Mouse (Mus musculus) kidney, adult 18-20 months (tissue): ENCODE data around the gene Gm6525.
A peak's percentile ranks its signal among the peaks of the same experiment; 100 is the strongest.

Experiments
- DNase-seq: peaks from one replicate; pipeline ENCODE4 v3.0.0; 2021

Gm6525 gene

DNA sequence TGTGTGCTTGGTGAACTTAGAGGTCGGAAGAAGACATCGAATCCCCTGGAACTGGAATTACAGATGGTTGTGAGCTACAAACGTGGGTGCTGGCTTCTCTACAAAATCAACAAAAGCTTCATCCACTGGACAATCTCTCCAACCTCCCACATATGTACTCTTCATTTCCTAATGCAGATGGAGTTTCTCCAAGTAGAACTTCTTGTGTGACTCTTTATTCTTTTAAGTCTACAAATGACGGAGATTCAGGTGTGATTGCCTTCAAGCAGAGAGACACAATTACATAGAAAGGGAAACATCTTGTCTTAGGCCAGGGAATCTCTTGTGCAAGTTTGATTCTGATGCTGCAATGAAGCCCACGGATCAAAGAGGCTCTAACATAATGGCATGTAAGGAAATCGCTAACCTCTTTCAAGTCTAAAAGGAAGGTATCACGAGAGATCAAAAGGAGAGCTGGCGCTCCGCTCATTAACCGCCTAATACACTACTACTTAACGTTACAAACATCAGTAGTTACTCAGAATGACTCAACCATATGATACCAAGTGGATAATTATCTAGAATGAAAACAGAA, at the start of gene Gm6525:
TSS of gene Gm6525 (plus strand) at position 524 of the 574 bp plus-strand sequence.
- no peak for DNase-seq

DNA sequence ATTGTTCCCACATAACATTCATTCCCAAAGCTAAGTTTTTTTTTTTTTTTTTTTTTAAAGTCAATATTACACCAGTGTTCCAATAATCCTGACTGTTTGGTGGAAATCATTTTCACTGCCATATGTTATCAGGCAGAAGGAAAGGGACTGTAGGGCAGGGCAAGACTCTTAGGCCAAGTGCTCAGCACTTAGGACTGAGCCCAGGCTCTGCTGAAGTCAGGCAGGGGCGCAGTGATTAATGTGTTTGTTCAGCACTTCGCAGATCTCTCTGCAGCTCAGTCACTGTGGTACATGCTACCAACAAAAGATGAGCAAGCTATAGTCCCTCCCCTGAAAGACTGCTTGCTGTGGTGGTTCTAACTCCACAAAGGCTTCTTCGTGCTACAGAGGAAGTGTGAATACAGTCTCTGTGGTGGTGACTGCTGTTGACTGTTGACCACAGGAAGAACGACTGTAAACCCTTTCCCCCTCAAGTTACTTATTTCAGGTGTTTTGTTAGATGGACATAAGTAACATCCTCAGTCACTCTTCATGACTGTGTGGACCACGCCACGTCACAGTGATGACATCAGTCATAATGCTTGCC, 48.1 kb upstream of the Gm6525 start:
- no peak for DNase-seq

DNA sequence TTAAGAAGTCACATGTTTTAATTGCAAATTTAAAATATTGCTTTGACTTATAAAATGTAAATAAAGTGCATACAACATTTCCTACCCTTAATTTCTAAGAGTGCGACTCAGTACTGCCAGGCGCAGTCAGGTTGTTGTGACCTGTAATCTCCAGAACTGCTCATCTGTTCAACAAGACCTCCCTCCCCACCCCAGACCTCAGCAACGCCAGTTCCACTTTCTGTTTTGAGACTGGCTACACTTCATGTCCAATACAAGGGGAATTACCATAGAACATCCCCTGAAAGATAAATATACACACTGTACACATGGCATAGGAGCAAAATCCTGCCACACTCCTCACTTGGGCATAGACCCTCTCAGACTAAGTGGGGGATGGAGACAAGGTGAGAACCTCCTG, 47.2 kb upstream of the Gm6525 start:
- DNase-seq: no peak

DNA sequence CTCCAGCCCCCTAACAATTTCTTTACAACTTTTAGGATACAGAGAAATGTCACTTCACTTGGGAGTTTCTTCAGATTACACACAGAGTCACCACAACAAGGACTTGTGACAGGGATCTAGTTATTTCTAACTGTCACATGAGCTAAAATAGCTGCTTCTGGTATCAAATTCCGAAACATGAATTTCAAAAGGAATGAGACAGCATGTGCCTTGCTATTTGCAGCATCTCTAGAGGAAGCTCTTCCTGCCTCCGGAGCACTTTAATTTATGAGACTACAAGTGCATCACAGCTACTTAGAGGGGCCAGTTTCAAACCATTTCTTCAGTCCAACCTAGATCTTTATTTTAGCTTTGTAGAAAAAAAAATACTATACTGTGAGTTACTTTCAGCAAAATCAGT, 46.5 kb upstream of the Gm6525 start:
- DNase-seq: no peak

DNA sequence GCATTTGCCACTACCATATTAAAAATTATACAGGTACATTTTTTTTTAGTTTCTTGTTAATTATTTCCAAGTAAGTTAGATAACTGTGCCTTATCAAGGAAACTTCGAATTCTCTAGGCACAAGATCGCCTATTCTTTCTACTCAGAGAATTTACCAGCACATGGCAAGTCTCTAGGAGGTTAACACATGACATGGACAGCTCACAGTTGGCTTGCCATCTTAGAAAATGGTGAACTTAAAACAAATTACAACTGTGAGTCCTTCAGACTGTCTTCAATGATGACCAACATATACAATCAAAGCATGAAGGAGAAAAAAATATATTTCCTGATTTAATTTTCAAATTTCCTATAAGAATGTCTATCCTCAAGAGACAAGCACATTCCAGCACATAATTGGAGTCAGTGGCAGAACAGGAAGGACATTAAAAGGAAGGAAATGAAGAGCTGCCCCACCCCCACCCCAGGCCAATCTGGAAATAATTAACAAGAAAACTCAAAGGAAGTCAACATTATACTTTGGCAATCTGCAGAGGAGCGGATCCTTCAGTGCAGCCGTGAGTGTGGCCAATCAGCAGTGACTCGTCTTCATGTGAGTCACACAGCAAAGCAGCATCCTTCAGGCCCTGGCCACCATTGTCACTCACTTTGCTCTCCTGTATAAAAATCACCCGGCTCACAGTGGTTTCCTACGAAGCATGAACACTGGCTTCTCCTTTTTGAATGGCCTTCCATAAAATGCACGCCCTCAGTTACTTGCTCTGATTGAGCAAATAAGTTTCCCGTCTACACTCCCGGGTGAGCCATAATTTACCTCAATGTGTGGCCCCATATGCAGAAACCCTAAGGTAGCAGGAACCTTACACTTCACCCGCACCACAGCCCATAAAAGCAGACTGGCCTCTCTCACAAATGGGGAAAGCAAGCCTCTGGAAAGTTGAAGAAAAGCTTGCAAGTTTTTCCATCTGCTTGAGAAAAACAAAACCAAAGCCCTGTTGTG, 44.7 kb upstream of the Gm6525 start:
- peak; percentile 8 for DNase-seq

DNA sequence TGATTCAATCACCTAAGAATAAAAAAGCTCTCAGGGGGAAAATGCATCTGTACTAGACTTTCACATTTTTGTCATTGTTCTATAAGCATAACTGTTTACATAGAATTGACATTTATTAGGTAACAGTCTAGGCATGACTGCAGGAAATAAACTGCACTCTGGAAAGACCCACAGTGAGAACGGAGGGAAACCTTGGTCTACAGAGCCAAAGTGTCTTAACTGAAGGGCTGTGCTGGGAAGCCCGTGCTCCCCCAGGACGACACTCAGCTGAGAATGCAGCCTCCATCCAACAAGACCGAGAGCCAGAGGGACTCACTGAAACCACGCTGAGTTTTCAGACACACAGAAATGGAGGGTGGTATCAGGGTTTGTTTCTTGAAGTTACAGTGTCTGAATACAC, 43.1 kb upstream of the Gm6525 start:
- DNase-seq: no peak

DNA sequence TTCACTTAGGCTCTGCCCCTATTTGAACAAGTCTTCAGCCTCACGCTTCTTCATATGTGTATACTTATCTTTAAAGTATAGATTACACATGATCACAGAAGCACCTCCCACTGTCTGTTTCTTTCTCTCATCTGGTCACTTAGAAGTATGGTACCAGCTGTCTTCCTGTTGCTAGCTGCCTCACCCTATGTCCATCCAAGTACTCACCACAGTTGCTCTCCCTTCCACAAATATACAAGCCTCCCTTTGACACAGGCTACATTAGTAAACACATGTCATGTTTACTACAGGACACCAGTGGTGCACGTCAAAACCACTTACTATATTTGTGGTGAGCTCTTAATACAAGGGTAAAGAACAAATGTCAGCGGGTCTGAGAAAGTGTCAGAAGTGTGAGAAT, 42.5 kb upstream of the Gm6525 start:
- DNase-seq: no peak

DNA sequence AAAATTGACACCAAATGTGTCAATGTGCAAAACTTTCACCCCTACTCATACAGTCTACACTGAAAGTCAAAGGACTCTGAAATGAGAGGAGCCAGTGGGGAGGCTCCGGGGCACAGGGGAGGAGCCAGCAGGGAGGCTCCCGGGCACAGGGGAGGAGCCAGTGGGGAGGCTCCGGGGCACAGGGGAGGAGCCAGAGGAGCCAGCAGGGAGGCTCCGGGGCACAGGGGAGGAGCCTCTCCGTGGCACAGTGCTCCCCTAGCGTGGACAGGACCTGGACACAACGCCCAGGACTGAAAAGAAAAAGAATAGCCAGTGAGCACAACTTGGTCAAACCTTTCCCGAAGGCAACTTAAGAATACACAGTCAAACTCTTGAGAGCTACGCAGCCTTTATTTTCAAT, 38.5 kb upstream of the Gm6525 start:
- DNase-seq: peak; percentile 37

DNA sequence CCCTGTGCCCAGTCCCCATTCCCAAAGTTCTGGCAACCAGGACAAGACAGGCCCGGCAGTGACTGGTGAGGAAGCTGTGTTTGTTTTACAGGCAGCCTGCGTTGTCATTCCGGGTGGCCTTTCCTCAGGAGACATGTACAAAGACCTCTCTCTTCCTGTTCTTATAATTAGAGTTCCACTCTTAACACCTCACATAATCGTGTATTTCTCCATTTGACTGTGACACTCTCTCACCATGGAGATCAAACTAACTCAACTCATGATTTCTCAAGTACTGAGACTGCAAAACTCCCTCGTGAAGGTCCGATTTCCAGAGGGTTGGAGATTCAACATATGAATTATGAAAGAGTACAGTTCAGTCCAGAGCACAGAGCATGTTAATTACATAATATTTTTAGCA, 38.0 kb upstream of the Gm6525 start:
- no peak for DNase-seq

DNA sequence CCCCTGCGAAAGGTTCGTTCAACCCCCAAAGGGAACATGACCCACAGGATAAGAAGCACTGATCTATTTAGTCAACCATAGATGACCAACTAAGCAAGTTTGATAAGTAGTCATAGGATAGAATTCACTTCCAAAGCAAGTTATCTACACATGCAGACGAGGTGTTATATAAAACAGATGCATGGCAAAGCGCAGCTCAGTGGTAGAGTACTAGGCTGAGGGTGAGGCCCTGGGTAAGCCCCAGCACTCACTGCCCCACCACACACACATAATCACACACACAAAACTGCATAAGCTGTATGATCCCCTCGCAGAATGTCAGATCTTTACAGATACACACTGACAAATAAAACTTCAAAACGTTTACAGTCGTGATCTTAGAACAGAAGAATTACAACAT, 37.4 kb upstream of the Gm6525 start:
- no peak for DNase-seq

DNA sequence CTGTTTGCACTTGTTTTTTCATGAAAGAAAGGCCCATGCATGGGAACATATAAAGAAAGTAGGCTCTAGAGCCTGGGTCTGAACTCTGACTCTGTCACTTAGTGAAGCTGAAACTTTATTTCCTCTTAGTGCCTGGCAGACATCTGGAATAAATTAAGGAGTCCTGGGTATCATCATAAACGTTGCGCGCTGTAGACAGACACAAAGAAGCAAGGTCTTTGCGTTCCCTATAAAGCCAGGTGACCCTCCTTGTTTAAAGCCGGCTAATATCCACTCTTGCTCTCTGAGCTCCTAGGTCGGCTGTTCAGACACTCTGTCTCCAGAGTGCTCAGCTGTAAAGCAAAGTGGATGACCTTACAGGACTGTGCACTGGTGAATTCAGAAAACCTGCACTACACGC, 33.0 kb upstream of the Gm6525 start:
- no peak for DNase-seq

DNA sequence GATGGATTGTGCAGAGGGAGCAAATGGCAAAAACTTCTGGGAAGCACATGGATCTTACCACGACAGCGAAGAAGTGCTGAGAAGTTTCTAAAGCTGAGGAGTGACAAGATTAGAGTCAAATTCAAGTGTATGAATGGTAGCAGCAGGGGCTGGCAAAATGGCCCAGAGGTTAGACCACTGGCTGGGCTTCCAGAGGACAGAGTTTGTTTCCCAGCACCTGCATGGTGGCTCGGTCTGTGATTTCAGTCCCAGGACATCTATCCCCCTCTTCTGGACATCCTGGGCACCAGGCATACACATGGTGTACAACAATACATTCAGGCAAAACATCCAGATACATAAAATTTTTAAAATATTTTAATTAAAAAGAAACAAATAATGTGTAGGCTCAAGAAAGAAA, 24.1 kb upstream of the Gm6525 start:
- DNase-seq: no peak

DNA sequence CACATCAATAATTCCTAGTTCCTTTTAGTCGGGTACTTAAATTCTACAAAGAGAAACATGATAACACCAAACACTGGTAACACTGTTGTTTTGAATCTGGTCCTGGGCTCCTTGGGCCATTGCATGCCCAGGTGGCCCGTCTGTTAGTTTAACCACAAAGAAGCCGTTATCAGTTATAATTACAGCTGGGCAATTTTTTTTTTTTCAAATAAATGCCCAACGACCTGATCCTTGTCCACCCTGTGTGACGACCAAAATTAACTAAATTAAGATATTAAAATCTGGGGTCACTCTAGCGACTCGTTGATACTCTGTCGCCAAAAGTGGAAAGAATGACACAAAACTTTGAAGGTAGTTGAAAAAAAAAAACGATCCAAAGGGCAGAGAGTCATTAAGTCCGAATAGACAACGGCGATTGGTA, 19.2 kb upstream of the Gm6525 start:
- no peak for DNase-seq

DNA sequence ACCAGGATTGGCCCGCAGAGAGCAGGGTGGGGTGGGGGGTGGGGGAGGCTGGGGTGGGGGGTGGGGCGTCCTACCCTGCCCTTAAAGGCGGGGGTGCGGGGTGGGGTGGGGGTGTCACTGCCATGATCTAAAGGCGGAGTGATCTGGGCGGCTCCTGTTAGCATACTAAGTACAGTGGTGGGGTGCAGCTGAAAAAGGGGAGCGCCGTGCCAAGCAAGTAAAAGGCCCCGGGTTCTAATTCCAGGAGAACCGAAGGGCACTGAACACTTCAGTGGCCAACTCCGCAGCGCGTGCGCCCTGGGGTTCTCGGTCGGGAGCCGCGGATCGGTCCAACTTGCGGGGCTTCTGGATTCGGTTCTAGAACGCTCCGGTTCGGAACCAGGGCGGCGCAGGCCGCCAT, 18.8 kb upstream of the Gm6525 start:
- no peak for DNase-seq

DNA sequence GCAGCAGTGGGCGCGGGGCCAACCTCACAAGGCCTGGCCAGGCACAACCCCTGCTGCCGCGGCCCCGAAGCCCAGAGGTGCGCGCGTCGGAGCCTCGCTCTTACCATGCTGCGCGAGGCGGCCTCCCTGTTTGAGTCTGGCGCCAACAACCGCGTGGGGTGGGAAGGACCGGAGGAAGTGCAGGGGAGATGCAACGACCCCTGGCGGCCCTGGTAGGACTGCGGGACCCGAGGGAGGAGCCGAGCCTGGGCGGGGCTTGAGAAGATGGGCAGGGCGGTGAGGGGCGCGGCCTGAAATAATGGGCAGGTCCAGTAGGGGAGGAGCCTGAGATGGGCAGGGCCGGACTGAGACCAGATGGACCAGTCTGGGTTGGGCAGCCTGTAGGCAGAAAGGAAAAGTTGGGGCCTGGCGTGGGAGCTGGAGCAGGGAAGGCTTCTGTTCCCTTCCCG, 18.3 kb upstream of the Gm6525 start, which contains the start of gene Mnd1:
TSS of gene Mnd1 (minus strand) at position 229 of the 449 bp plus-strand sequence.
- DNase-seq: peak; percentile 99

DNA sequence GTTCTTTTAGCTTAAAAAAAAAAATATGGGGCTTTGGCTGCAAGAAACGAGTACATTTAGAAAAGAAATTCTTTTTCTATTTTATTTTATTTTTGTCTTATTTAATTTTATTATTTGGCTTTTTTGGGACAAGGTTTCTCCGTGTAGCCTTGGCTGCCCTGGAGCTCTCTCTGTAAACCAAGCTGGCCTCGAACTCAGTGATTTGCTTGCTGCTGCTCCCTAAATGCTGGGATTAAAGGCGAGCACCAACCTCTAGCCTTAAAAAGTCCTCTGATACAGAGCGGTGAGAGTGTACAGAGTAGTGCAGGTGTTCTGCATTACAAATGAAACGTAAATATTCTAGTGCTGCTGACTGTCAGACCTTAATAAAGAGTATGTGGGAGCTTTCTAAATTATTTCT, 17.8 kb upstream of the Gm6525 start:
- no peak for DNase-seq

DNA sequence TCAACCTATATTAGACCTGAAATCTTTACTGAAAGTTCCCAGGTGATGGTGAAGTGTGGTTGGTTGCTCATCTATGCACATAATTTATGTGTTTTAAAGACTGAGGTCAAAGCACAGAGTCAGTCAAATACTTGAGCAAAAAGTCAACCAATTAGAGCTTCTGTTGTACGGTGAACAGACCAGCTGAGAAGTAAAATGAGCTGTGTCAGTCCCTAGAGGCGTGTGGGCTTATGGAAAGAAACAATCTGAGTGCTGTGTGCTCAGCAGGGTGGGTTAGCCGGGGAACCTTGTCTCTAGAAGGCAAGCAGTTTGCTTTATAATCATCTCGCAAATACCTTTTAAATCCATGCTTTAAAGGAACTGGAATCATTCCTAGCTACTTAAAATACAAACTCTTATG, 16.9 kb upstream of the Gm6525 start:
- DNase-seq: no peak

DNA sequence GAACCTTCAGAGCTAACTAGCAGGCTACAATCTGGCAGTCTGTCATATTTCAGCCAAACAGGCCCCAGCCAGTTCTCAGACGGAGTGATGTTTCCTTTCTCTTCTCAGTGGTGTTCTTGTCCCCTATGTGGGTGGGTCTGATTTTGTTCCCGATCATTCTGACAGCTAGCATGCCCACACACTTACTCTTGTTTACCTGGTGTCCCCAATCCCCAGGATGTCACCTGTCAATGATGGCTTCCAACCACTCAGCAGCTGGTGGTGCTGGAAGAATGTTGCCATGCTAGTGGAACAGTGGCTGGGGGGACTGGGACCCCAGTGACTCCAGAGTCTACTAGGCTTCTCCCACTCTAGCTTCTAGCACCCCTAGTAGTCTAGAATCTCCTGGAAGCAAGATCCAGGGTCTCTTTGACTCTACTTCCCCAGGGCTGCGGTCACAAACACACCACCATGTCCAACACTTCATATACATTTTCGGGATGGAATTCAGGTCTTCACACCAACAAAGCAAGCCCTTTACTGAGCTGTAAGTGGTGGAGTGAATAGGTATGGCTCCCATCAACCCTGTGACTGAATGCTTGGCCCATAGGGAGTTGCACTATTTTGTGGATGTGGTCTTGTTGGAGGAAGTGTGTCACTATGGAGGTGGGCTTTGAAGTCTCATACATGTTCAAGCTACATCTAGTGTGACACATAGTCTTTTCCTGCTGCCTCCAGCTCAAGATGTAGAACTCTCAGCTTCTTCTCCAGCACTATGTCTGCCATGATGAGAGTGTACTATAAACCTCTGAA, 16.1 kb upstream of the Gm6525 start:
- DNase-seq: no peak

DNA sequence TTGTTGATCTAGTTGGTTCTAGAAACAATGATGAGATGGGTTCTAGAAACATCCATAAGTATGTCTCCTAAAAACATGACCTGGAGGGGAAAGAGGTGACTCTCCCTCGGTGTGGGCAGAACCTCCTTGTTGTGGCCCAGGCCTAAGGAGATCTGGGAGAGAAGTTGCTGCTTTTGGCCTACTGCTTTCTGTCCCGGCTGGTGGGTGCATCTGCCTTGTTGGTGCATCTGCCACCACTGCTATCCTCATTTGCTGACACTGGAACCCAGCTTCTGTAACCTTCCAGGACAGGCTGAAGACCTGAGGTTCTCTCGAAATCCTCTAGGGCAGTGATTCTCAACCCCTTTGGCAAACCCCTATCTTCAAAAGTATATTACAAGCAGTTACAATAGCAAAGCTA, 8.5 kb upstream of the Gm6525 start:
- no peak for DNase-seq

DNA sequence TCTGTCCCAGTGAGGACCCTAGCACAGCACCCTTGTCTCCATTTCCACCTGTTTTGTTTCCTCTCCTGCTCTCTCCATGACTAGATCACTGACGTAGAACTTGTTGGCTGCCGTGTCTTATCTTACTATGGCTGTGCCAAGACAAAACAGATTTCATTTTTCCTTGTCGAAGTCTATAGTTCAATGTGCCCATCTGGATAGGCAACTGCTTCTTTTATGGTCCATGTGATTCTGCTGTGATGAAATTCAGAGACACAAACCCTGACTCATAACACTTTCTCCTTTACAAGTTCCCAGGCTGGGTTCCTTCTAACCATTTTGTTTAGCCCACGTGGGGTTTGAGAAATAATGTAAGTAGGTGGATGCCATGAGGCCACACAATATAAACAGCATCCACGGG, 7.8 kb upstream of the Gm6525 start:
- DNase-seq: no peak

DNA sequence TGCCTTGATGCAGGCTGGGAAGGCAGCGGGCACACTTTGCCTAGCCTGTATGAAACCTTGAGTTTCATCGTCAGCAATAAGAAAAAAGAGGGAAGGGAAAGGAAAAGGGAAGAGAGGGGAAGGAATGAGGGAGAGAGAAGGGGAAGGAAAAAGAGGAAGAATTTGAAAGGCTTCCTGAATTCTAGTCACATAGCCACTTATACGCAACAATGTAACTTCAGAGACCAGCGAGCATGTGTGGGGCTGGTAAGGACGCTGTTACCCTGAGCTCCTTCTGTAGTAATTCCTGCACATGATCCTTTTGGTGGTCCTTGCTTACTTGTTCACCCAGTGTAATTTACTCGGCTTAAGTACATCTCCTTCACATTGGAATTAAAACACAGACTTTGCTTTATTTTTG, 5.0 kb upstream of the Gm6525 start:
- no peak for DNase-seq

DNA sequence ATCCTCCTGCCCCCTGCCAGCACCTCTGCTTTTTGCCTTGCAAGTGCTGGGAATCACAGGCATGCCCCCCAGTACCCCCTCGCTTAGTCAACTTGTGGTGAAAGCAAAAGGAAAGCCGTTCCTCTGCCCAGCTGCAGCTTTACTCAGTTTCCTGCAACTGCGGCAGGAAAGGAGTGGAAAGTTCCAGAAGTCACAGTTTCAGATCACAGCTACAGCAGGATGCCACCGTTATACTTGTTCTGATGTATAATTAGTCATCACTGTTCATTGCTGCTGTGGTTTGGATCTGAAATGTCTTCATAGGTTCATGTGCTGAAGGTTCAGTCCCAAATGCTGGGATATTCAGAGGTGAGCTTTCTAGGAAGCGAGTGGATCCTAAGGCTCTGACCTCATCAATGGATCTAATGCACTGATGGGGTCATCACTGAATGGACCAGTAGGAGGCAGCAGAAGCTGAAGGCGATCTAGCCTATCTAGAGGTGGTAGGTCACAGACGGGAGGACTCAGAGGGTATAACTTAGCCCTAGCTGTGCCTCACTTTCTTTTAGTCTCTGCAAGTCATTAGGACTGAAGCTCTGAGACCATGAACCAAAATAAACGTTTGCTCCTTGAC, 4.4 kb upstream of the Gm6525 start:
- DNase-seq: no peak

DNA sequence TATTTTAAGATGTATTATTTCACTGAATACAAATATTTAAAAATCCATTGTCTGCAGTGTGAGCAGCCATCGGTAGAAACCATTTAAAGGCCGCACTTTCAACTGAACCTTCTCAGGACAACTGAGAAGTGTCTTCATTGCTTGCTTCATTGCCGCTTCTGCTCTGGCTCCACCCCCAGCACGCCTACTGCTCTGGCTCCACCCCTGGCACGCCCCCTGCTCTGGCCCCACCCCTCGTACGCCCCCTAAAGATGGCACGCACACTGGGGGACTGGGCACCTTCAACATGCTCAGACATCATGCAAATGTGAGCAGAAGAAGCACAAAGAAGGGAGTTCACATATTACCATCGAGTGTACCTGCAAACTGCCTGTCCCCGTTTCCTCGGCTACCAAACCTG, 1.5 kb upstream of the Gm6525 start:
- no peak for DNase-seq
